Mouse (Mus musculus) MEL (cell line): ENCODE measurements at regions not wholly inside any gene's neighbourhood (a gene's known extent, or its start where the extent isn't known, plus 50 kb on each side); places are given as distances from the start of the nearest gene placed in this dataset.

Experiments
- CTCF ChIP-seq, 3 experiments: IDR thresholded peaks in 2 of 3; conservative IDR thresholded peaks in 1 of 3; 2 replicates each; pipeline ENCODE4 v1.5.1; 2011 to 2012; ENCODE audit warnings: low read length in 3 of 3, low read depth in 2 of 3, mild to moderate bottlenecking in 2 of 3, improper control_type of control experiment in 1 of 3, inconsistent platforms in 1 of 3, mixed read lengths in 1 of 3, moderate library complexity in 1 of 3; ENCODE audit not compliant: control insufficient read depth in 1 of 3, insufficient read depth in 1 of 3, poor library complexity in 1 of 3, severe bottlenecking in 1 of 3
- EP300 ChIP-seq, 2 experiments: IDR thresholded peaks; 2 replicates each; pipeline ENCODE4 v1.6.1; 2011; ENCODE audit warnings: improper control_type of control experiment in 2 of 2, low read length in 2 of 2, low read depth in 1 of 2, mild to moderate bottlenecking in 1 of 2
- KAT2A ChIP-seq: conservative IDR thresholded peaks from 2 replicates; pipeline ENCODE4 v1.6.1; 2012; ENCODE audit warnings: low read depth, low read length, improper control_type of control experiment, inconsistent platforms
- MAX ChIP-seq: IDR thresholded peaks from 2 replicates; pipeline ENCODE4 v1.6.1; 2011; ENCODE audit warnings: low read length, improper control_type of control experiment
- MAZ ChIP-seq: IDR thresholded peaks from 2 replicates; pipeline ENCODE4 v1.6.1; 2012; ENCODE audit warnings: low read depth, mild to moderate bottlenecking, inconsistent platforms, low read length, improper control_type of control experiment
- POLR2A ChIP-seq, 2 experiments: IDR thresholded peaks; 2 replicates each; pipeline ENCODE4 v1.6.1; 2011 to 2012; ENCODE audit warnings: low read length in 2 of 2, mild to moderate bottlenecking in 2 of 2, control low read depth in 1 of 2, improper control_type of control experiment in 1 of 2, low read depth in 1 of 2, moderate library complexity in 1 of 2; ENCODE audit not compliant: control insufficient read depth in 1 of 2, insufficient read depth in 1 of 2, poor library complexity in 1 of 2
- TCF12 ChIP-seq: IDR thresholded peaks from 2 replicates; pipeline ENCODE4 v1.6.1; 2014; ENCODE audit warnings: low read depth, mild to moderate bottlenecking, inconsistent platforms, low read length, improper control_type of control experiment, moderate library complexity

DNA sequence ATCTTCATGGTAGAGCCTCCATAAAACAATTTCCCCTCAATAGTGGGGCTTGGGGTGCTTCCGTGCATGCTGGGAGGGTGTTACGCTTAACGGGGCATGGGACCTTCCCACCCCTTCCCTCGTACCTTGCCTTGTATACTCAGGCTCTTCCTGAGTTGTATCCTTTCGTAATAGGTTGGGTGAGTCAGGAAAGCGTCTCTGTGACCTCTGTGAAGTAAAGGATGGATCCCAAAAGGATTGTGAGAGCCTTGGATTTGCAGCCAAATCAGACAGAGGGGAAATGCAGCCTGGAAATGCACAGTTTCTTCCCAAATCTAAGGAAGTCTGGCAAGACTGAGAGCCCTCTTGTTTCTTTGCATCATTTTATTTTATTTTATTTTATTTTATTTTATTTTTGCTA is 166.0 kb downstream of the Ly86 start:
- TF ChIP-seq CTCF (IDR thresholded peaks at IDR 0.05 in 2 of 3, conservative IDR thresholded peaks at IDR 0.05 in 1 of 3; ENCODE audit: control insufficient read depth in 1 of 3, insufficient read depth in 1 of 3, low read depth in 2 of 3, low read length in 3 of 3, poor library complexity in 1 of 3, severe bottlenecking in 1 of 3) (no peak), KAT2A (no peak), POLR2A (IDR thresholded peaks at IDR 0.05; ENCODE audit: control insufficient read depth in 1 of 2, insufficient read depth in 1 of 2, low read depth in 1 of 2, low read length in 2 of 2, poor library complexity in 1 of 2) (no peak), TCF12 (no peak), MAZ (no peak), EP300 (IDR thresholded peaks at IDR 0.05; ENCODE audit: low read depth in 1 of 2, low read length in 2 of 2) (no peak), MAX (no peak)
